Mouse (Mus musculus): ENCODE results near the gene Mknk1. TPM values are rescaled to one million over a fixed set of nuclear protein-coding genes. Genes with fewer than 3 reads are reported as not detected.

Mknk1 gene
- polyA plus RNA-seq, 1 experiment from 2014 or later, result 17.3 TPM

DNA sequence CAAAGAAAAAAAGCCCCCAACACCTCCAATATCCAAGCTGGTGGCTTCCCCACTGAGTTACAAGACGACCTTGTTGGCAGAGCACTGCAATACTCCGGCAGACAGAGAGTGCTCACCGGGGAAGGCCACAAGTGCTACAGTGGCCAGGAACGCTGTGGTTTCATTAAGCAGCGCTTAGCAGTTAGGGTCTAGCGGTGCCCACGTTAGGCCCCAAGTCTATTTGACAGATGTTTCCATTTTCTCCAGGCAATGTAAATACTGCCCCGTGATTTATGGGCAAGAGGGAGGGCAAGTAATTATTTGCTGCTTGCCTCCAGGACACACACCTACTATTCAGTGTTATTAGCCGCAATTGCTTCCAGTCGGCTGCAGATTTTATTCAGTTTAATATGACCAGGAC is 24.9 kb downstream of the Mknk1 start:
- H3K36me3 ChIP-seq, result peaks cover 24% of the 10 kb centered on the region
- no peak for ATAC-seq (replicated peaks; ENCODE audit: insufficient number of reproducible peaks, insufficient read depth, low FRiP score, low read depth)
- H3K4me3 ChIP-seq, result no peak overlapping the region
- no peaks in the 10 kb centered on the region for H3K9me3 ChIP-seq (replicated peaks)
- no peak overlapping the region for H3K9ac ChIP-seq
- no peaks in the 10 kb centered on the region for H3K4me1 ChIP-seq (replicated peaks)
- H3K27me3 ChIP-seq, result no peaks in the 10 kb centered on the region
- 66% methylated on average over 10 of the region's 10 CpGs for WGBS
- H3K4me2 ChIP-seq, result no peak overlapping the region
- no peak overlapping the region for H3K27ac ChIP-seq

DNA sequence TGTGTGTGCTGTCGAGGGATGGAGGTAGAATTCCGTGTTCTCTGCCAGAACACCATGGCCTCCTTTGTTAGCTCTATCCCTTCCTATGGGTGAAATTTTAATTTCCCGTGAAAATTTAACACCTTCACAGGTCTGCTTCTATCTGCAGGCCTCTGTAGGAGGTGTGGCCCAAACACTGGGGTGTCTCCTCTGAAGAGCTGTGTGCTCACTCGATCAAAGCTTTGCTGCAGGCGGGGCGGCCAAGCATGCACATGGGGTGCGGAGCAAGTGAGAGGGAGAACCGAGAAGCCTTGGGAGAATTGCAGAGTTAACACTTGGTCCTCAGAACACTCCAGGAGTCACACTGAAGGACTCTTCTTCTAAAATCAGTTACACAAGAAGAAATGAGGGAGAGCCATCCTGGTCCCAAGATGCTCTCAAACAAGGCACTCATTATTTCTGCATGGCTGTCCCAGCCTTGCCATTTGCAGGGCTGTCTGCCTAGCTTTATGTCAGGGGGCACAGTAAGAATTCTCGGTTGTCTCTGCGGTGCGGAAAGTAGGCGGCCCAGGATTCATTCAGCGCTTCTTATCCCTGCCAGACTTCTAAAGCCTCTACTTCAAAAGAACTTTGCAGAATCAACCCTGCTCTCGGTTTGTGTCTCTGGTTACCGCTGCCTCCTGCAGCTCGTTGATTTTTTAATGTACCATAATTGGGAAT is 30.7 kb downstream of the Mknk1 start:
- WGBS, result 47% methylated on average over 16 of the region's 16 CpGs
- Histone ChIP-seq H3K4me1 (replicated peaks) (no peaks in the 10 kb centered on the region), H3K27ac (no peak overlapping the region), H3K4me3 (no peak overlapping the region), H3K4me2 (no peak overlapping the region), H3K27me3 (no peaks in the 10 kb centered on the region), H3K36me3 (peaks cover 30% of the 10 kb centered on the region), H3K9me3 (replicated peaks) (no peaks in the 10 kb centered on the region), H3K9ac (no peak overlapping the region)
- ATAC-seq (replicated peaks; ENCODE audit: insufficient number of reproducible peaks, insufficient read depth, low FRiP score, low read depth), result no peak

- Histone ChIP-seq H3K9me3 (replicated peaks) (no peaks in the 10 kb centered on the region), H3K36me3 (peaks cover 25% of the 10 kb centered on the region), H3K27ac (no peak overlapping the region), H3K9ac (no peak overlapping the region), H3K27me3 (no peaks in the 10 kb centered on the region), H3K4me3 (no peak overlapping the region), H3K4me1 (replicated peaks) (peaks cover 5% of the 10 kb centered on the region; the same call in 1 of the 2 replicates), H3K4me2 (no peak overlapping the region)
- ATAC-seq (replicated peaks; ENCODE audit: insufficient number of reproducible peaks, insufficient read depth, low FRiP score, low read depth), result no peak
- 88% methylated on average over 3 of the region's 3 CpGs for WGBS
Measured at GRCm38 (mm10) chr4:115873231-115873630, 34.2 kb downstream of the Mknk1 start.

DNA sequence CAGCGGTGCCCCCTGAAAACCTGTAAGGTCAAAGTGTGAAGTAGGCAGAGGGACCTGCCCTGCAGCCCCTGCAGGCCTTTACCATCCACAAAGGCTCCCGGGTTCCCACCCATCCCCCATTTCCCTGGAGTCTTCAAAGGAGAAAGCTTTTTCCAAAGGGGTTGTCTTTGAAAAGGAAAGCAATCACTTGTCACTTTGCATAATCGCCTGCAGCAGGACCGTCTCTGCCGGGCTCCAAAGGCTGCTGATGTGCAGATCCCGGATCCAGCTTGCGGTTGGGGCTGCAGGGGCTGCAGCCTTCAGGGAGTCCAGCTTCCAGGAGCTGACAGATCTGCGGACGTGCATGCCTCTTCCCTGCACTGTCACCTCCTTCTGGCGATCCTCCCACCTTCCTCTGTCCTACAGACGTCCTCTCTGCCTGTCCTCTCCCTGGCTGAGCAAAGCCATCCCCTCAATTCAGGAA is 39.2 kb downstream of the Mknk1 start:
- Histone ChIP-seq H3K4me3 (no peak overlapping the region), H3K4me2 (peak overlapping the region; percentile 42), H3K9ac (no peak overlapping the region), H3K4me1 (replicated peaks) (peaks cover 10% of the 10 kb centered on the region; the same call in 1 of the 2 replicates), H3K9me3 (replicated peaks) (no peaks in the 10 kb centered on the region), H3K27ac (no peak overlapping the region), H3K36me3 (peaks cover 16% of the 10 kb centered on the region), H3K27me3 (no peaks in the 10 kb centered on the region)
- 0 out of 2 replicates have a peak, but pooled peaks have one; percentile 47 for ATAC-seq (replicated peaks; ENCODE audit: insufficient number of reproducible peaks, insufficient read depth, low FRiP score, low read depth)
- 20% methylated on average over 11 of the region's 11 CpGs for WGBS

DNA sequence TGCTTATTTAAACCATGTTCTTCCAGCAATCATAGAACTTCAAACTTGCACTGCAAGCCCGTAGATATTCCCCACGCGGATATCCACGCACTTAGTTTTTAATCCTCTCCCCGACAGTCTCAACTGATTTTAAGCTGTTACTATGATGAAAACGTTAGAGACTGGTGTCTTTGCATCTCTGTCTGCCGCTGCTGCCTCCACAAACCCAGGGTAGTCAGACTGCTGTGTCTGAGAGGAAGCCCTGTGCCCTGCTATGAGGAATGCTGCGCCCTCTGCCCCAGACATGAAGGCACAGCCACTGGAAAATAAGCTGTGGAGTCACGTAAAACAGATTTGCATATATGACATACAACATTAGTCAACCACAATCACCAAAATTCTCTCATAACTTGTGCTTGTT is 39.8 kb downstream of the Mknk1 start:
- WGBS, result 46% methylated on average over 9 of the region's 9 CpGs
- Histone ChIP-seq H3K36me3 (peaks cover 10% of the 10 kb centered on the region; the same call in 1 of the 2 replicates), H3K4me2 (peak overlapping the region; percentile 42; the same call in 1 of the 2 replicates), H3K9me3 (replicated peaks) (no peaks in the 10 kb centered on the region), H3K9ac (no peak overlapping the region), H3K4me1 (replicated peaks) (peaks cover 10% of the 10 kb centered on the region; the same call in 1 of the 2 replicates), H3K4me3 (no peak overlapping the region), H3K27ac (no peak overlapping the region), H3K27me3 (no peaks in the 10 kb centered on the region)
- ATAC-seq (replicated peaks; ENCODE audit: insufficient number of reproducible peaks, insufficient read depth, low FRiP score, low read depth), result no peak

DNA sequence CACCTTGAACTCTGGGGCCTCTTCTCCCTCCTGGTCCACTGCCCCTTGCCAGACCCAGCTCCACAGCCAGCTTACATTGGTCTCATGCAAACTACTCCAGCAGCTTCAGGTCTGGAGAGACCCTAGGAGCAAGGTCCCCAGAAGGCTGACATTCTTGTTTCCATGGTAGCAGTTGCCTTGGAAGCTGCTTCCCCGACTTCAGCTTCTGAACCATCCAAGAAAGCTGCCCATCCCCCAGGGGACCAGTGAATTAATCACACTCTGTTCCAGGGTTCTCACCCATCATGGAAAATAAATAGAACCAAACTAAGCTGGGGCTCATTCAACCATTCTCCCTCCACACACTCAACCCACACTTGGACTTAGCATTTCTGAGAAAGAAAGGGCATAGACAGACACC is 42.2 kb downstream of the Mknk1 start:
- no peak overlapping the region for H3K4me2 ChIP-seq
- H3K36me3 ChIP-seq, result no peaks in the 10 kb centered on the region; the same call in 1 of the 2 replicates
- ATAC-seq (replicated peaks; ENCODE audit: insufficient number of reproducible peaks, insufficient read depth, low FRiP score, low read depth), result no peak
- no peak overlapping the region for H3K27ac ChIP-seq
- WGBS, result 35% methylated on average over 1 of the region's 1 CpGs
- H3K4me3 ChIP-seq, result no peak overlapping the region
- peaks cover 10% of the 10 kb centered on the region; the same call in 1 of the 2 replicates for H3K4me1 ChIP-seq (replicated peaks)
- 0 out of 2 replicates have a peak, but pooled peaks cover 4% of the 10 kb centered on the region for H3K27me3 ChIP-seq
- H3K9ac ChIP-seq, result no peak overlapping the region
- no peaks in the 10 kb centered on the region for H3K9me3 ChIP-seq (replicated peaks)

DNA sequence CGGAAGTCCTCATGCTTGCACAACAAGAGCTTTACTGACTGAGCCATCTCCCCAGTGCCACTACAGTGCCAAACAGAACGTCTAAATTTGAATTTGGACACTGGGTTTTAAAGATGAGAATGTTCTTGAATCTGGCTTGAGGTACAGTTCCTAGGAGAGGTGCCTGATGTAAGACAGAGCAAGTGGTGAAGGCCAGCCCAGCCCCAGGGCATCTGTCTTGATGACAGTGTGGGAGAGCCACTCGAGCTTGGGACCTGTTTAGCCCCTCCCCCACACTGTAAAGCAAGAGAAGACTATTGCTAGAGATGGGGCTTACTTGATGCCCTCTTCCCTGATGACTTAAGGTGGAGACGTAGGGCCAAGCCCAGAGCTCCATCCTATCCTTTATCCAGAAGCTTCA is 43.2 kb downstream of the Mknk1 start:
- WGBS, result 44% methylated on average over 4 of the region's 4 CpGs
- no peak overlapping the region for H3K4me3 ChIP-seq
- ATAC-seq (replicated peaks; ENCODE audit: insufficient number of reproducible peaks, insufficient read depth, low FRiP score, low read depth), result no peak
- H3K36me3 ChIP-seq, result no peaks in the 10 kb centered on the region
- no peak overlapping the region for H3K9ac ChIP-seq
- H3K9me3 ChIP-seq (replicated peaks), result no peaks in the 10 kb centered on the region
- H3K27ac ChIP-seq, result no peak overlapping the region
- 0 out of 2 replicates have a peak, but pooled peaks cover 8% of the 10 kb centered on the region for H3K27me3 ChIP-seq
- H3K4me1 ChIP-seq (replicated peaks), result peaks cover 10% of the 10 kb centered on the region; the same call in 1 of the 2 replicates
- H3K4me2 ChIP-seq, result no peak overlapping the region

- WGBS, result 64% methylated on average over 6 of the region's 6 CpGs
Measured at GRCm38 (mm10) chr4:115884022-115884421, 45.0 kb downstream of the Mknk1 start, which contains the start of gene Kncn. TSS of gene Kncn (plus strand) at chr4:115884400.

DNA sequence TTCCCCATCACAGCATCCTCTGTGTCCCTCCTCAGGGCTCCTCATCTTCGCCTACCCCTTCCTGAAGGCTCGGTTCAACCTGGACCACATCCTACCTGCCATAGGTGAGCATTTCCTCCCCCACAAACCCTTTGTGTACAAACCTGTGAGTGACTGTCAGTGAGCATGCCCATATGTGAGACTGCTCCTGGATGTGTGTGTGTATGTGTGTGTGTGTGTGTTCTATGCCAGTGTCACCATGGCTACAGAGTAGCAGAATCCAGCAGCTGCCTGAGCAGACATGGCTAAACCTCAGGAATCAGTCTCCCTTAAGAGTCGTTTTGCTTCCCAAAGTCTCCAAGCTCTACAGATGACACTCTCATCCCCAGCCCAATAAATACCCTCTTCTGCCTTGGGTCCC is 46.8 kb downstream of the Mknk1 start:
- Histone ChIP-seq H3K9ac (no peak overlapping the region), H3K9me3 (replicated peaks) (no peaks in the 10 kb centered on the region), H3K4me2 (no peak overlapping the region), H3K4me1 (replicated peaks) (peaks cover 8% of the 10 kb centered on the region), H3K4me3 (no peak overlapping the region), H3K36me3 (no peaks in the 10 kb centered on the region), H3K27me3 (peaks cover 33% of the 10 kb centered on the region), H3K27ac (no peak overlapping the region)
- no peak for ATAC-seq (replicated peaks; ENCODE audit: insufficient number of reproducible peaks, insufficient read depth, low FRiP score, low read depth)
- 63% methylated on average over 3 of the region's 3 CpGs for WGBS

More at GRCm38 (mm10) chr4:115884022-115884421, 45.0 kb downstream of the Mknk1 start, which contains the start of gene Kncn:
- H3K9ac ChIP-seq, result no peak within 1 kb of the TSS
- ATAC-seq (replicated peaks; ENCODE audit: insufficient number of reproducible peaks, insufficient read depth, low FRiP score, low read depth), result no peak
- no peaks in the 10 kb centered on the region for H3K4me1 ChIP-seq (replicated peaks)
- H3K9me3 ChIP-seq (replicated peaks), result no peaks in the 10 kb centered on the region
- no peaks in the 10 kb centered on the region for H3K36me3 ChIP-seq
- H3K4me3 ChIP-seq, result no peak within 1 kb of the TSS
- H3K27me3 ChIP-seq, result peaks cover 16% of the 10 kb centered on the region
- no peak within 1 kb of the TSS for H3K4me2 ChIP-seq
- H3K27ac ChIP-seq, result no peak within 1 kb of the TSS

GRCm38 (mm10) chr4:115886875-115887274 is 47.9 kb downstream of the Mknk1 start:
- H3K36me3 ChIP-seq, result no peaks in the 10 kb centered on the region

GRCm38 (mm10) chr4:115890066-115890465 is 51.1 kb downstream of the Mknk1 start:
- 15% methylated on average over 6 of the region's 6 CpGs for WGBS
- no peak for ATAC-seq (replicated peaks; ENCODE audit: insufficient number of reproducible peaks, insufficient read depth, low FRiP score, low read depth)

More at GRCm38 (mm10) chr4:115886875-115887274, 47.9 kb downstream of the Mknk1 start:
- Histone ChIP-seq H3K9ac (no peak overlapping the region), H3K9me3 (replicated peaks) (no peaks in the 10 kb centered on the region), H3K27ac (no peak overlapping the region), H3K27me3 (peaks cover 43% of the 10 kb centered on the region), H3K4me1 (replicated peaks) (peaks cover 8% of the 10 kb centered on the region), H3K4me3 (no peak overlapping the region), H3K4me2 (no peak overlapping the region)
- WGBS, result 42% methylated on average over 1 of the region's 1 CpGs
- ATAC-seq (replicated peaks; ENCODE audit: insufficient number of reproducible peaks, insufficient read depth, low FRiP score, low read depth), result no peak

More at GRCm38 (mm10) chr4:115890066-115890465, 51.1 kb downstream of the Mknk1 start:
- Histone ChIP-seq H3K4me2 (peak overlapping the region; percentile 60), H3K4me1 (replicated peaks) (peaks cover 8% of the 10 kb centered on the region), H3K9ac (no peak overlapping the region), H3K4me3 (peak overlapping the region; percentile 32), H3K36me3 (no peaks in the 10 kb centered on the region), H3K27ac (no peak overlapping the region), H3K9me3 (replicated peaks) (no peaks in the 10 kb centered on the region), H3K27me3 (peaks cover 57% of the 10 kb centered on the region)
